Mouse (Mus musculus) mouse trophoblast stem cell (cell line): Measurements from ENCODE around the gene Clcn5.

ENCODE experiments used
- in situ Hi-C, 2 experiments: fragments of 300-500 bp; cut with MseI, MboI; formaldehyde crosslinking; loops; 2 replicates in 1 of 2; 3 replicates in 1 of 2; pipeline ENCODE4 v1.15.1; 2025

The Clcn5 gene

DNA sequence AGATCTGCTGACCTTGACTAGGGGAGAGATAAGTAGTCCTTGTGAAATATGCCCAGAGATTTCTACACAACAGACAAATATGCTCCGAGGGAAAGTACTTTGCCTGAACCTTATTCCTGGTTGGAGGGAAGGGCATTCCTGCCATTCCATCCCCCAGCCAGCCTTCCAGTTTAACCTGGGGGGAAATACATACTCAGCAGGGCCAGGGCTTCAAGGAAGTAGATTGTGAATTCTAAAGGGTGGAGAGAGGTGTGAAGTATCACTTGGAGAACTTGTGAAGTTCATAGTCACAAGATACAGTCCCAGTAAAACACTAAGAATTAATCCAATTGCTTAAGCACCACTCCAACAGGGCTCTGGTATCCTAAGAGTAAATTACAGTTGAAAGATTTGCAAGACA, 121.3 kb downstream of the Clcn5 start:
- in situ Hi-C loops, result no loop called here

DNA sequence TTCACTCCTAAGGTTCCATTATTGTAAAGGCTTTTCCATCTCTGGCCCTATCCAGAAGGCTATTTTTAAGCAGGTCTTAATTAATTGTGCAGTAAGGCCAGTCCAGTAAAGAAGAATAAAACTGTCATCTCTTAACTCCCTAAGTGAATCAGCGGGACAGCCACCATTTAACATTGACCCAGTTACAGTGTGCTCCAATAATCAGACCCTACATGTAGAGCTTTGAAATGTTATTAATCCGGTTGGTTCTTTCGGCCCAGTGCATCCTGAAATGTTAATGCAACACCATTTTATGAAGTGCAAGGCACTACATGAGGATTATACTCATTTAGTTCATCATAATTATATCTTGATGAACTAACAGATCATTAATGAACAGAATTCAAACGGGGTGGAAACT, 128.3 kb downstream of the Clcn5 start:
- in situ Hi-C loops, result no loop called here

DNA sequence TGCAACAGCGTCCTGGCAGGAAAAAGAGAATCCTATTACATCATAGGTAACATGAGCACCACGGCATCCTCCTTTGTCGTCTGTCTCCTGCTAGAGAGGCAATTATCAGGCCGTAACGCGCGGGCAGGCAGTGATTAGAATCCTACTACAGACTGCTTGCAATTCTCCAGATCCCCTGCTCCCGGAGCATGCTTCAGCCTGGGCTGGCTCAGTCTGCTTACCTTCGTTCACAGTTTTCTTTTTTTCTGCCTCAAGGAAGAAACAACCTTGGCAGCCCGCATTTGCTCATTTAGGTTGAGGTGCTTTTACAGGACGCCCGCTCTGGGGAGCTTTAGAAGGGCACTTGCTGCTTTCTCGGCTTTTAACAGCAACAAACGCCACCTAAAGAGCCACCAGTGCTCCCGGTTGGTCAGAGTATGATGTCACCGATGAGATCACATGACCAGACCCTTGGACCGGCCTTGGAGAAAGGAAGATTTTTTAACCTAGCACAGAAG, 130.8 kb downstream of the Clcn5 start:
- in situ Hi-C loops, result no loop called here

DNA sequence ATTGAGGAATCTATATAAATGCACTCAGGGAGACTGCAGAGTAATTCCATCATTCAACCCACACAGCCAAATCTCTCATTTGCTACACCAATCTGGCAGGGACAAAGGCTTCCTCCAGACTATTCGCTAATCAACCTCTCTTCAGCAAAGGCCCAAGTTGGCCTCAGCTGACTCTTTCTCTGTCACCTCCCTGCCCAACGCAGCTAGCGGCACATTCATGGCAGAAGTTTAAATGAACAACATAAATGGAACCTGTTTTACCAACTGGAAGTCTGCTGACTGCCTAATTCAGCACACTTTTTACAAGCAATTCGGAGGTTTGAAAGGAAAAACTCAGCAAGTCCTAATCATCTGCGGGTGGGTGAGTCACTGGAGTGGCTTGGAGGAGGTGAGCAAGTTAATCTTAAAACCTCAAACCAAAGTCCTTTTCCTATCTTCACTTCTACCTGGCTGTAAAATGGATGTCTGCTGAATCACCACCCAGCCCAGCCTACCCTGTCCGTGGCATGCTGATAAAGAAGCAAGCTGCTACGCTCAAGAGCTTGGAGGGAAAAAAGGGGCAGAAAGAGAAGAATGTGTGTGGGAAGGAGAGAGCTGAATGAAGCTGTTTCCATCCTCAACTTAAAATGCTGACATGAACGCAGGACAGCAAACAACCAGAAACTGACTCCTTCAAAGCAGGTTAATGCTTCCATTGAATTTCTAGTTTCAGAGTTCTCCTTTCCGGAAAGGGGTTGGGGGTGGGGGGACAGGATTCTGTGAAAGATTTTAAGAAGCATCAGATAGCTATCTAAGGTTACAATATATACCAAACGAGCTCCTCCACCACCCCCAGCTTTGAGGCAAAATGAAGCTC, 131.5 kb downstream of the Clcn5 start:
- in situ Hi-C loops, result no loop called here

DNA sequence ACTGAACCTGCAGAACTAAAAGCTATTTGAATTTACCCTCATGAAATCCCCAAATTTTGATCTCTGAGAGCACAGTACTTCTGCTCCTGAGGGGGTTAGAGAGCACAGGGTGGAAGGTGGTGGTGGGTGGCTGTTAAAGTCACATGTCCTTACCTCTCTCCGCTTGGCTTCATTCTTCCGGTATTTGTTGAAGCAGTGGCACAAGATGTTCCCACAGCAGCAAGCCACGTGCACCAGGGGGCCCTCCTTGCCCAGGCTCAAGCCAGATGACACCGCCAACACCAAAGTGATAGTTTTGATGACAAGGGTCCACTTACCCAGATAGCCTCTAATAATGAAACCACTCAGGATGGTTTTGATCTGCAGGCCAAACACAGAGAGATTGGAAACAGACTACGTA, 149.0 kb downstream of the Clcn5 start:
- in situ Hi-C loops, result no loop called here

DNA sequence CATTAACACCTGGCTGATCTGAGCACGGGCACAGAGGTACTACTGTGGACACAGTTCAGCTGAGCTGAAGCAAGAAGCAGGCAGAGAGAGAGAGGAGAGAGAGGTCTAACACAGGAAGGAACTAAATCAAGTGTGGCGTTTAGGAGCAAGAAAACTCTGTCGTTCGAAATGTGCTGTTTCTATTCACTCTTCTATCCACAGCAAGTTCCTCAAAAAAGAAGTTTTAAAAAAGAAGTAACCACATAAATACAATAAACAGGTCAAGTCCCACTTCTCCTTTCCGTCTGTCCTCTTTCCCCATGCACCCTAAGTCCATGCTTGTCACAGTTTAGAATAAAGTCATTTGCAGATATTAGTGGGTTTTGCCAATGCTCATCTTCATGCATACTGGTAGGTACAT, 150.4 kb downstream of the Clcn5 start:
- in situ Hi-C loops, result no loop called here

DNA sequence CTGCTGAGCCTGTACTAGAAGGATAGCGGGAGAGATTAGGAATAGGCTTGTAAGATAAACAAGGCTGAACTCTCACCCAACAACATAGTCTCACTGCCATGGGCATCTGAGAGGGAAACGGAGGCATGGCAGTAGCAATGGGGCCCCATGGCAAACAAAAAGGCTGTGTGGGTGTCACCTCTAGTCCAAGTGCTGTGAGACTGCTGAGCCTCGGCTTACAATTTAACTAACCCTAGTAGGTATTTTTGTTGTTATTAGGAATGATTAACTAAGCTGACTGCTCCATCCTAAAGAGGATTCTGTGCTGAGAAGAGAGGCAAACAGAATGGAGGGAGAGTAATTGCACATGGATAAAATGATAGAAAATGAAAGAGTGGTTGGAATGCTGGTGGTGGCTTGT, 161.2 kb downstream of the Clcn5 start:
- in situ Hi-C loops, result no loop called here

DNA sequence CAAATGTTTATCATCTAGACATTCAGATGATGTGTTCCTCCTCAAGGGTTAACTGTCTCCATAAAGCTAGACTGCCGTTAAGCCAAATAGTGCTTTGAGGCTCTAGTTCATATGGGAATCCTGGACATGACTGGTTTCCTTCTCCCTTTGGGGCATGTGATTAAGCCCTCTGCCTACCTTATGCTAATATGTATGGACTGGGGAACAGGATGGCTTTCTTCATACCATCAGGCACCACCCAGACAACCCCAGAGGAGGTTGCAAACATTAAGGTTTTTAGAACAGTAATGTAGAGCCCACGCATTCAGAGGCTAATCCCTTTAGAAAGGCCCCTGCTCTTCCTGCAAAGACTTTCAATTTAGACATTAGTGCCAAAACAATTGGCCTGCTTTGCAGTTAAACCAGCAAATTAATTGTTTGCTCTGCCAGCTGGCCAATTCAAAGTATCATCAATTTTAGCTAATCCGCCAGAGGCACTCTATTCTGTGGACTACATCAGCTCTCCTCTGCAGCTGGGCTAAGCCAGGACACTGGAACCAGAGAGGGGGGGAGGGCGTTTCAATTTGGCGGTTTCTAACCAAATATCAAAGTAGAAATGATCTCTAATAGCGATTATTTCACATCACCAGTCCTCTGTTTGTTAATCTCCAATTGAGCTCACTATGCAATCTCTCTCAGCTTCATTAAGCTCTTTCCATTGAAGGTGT, 163.0 kb downstream of the Clcn5 start:
- in situ Hi-C loops, result no loop called here

DNA sequence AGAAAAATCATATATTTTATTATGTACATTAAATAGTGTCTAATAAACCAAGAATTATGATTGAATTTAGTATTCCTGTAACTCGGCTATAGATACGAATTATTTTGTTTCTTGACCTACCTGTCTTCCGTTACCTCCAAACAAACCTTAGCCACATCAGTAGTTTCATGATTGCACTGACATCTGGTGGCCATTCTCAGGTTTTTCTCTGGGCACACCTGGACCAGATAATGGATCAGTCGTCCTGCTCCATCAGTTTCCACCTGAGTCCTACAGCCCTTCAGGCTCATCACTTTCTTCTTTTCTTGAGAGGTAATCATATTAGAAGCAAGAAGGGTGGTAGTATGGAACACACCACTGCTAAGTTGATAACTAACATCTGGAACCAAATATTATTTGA, 169.0 kb downstream of the Clcn5 start:
- in situ Hi-C loops, result no loop called here

DNA sequence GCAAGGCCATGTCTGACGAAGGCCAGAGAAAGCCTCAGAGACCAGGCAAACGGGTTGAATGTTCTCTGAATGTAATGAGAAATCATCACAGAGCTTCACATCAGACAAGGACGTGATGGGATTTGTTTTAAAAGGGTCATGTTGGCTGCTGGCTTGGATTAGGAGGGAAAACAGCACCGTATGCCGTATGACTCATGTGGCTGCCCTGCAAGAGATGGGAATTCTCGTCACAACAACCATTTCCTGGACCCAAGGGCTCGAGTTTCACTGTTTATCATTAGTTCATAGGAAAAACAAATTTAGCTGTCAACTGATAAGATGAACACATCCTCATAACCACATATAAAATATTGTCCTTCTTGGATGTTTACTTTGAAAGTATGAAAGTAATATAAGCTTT, 173.0 kb downstream of the Clcn5 start:
- in situ Hi-C loops, result no loop called here

DNA sequence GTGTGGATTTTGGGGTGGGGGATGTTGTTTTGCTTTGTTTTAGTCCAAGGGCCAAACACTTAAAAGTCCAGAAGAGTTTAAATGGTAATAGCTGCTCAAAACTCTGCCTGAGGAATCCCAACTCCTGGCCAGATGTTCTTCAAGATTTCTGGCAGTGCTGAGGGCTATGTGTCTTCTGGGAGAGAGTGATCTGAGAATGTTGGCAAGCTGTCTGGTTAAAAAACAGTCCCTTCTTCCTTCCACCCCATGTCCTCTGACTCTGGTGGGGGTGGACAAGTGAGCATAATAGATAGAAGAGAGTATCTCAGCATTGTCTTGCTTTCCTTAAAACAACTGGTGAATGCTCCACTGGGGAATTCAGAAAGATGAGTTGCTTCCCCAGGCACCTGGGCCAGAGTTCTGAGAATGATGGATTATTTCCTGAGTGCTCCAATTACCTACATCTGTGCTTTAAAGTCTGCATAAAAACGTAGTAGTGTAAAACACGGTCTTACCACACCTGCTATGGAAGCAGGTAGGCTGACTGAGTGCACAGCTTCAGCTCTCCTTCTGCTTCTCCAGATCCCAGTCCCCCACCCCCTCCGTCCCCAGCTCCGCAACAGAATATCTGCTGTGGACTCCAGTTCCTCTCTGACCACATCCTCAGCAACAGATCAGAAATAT, 197.4 kb downstream of the Clcn5 start:
- in situ Hi-C loops, result no loop called here

DNA sequence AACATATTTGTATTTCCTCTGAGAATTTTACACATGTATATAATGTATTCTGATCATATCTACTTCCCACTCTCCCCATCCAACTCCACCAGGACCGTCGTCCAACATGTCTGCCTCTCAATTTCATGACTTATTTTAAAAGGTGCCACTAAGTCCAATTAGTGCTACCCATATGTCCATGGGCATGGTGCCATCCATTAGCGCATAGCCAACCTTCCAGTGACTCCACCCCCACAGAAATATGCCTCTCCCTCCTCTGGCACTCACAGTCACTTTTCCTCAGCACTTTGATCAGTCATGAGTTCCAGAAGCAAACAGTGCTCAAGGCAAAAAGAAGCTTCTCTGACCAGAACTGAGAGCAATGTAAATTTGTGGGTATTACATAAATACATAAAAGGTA, 204.3 kb downstream of the Clcn5 start:
- in situ Hi-C loops, result no loop called here
